Mouse (Mus musculus): ENCODE results near the gene St6galnac4. TPM values are rescaled to one million over a fixed set of nuclear protein-coding genes. Genes with fewer than 3 reads are reported as not detected.

The St6galnac4 gene
- 0.59 TPM for polyA plus RNA-seq (2014; fragmentation: Illumina TruSeq; extraction: RNeasy Lipid Tissue Mini Kit (QIAGEN cat#74804); ENCODE audit: low replicate concordance)

GRCm38 (mm10) chr2:32586871-32587351, at the start of gene St6galnac4:
Gene St6galnac4, plus strand, starts transcription at chr2:32587095.

DNA sequence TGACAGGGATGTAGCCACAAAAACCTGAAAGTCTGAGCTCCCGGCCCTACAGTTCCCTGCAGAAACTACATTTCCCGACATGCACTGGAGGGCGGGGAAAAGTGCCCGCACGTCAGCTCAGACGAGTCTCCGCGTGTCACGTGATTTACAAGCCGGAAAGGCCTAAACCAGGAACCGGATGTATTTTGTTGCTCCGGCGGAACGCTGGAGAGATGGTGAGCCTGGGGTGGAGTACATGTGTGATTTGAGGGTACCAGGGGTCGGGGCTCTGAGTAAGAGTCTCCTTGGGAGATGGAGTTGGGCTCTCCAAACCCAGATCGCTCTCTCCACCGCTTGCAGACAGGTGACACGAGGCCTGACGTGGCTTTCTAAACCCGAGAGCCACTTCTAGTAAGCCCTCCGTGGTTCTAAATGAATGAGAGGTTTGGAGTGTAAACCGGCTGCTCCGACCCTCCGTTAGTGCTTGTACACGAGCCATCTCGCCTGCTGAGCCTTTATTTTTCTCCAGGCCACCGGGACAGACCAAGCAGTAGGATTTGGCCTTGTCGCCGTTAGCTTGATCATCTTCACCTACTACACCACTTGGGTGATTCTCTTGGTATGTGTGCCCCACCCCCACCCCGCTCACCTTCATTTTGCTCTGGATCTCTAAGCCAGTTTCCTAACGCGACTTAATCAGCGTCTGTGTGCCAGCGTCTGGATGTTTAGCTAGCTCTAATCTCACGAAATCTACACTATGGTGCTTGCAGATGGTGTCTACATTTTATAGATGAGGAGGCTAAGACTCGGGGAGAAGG, 16.0 kb upstream of the St6galnac4 start, which contains the start of gene Dpm2:
Dpm2 (plus strand) TSS at position 161 of the 797 bp plus-strand sequence.

DNA sequence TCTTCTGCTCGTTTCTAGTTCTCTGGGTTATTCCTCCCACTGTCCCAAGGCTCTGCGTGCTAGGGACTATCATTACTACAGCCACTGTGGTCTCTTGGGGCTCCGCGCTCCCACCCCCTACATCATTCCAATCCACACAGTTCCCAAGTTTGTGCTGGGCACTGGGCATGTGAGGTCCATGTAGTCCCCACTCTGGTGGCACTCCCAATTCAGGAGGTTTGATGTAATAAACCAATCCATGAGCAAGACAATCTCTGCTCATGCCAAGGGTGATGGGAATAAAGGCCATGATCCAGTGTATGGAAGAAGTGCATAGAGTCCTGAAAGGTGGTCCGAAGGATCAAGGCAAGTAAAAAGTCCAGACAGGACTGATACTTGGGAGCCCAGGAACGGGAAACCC, 12.4 kb upstream of the St6galnac4 start, which contains the start of gene Pip5kl1:
Pip5kl1 (plus strand) TSS at position 301 of the 400 bp plus-strand sequence.

GRCm38 (mm10) chr2:32575586-32576160, 11.2 kb upstream of the St6galnac4 start, which contains the start of gene 9430097D07Rik:
Gene 9430097D07Rik, minus strand, starts transcription at chr2:32575684.

GRCm38 (mm10) chr2:32599409-32599808, 12.5 kb downstream of the St6galnac4 start, which contains the start of gene St6galnac6:
Gene St6galnac6, plus strand, starts transcription at chr2:32599709.

DNA sequence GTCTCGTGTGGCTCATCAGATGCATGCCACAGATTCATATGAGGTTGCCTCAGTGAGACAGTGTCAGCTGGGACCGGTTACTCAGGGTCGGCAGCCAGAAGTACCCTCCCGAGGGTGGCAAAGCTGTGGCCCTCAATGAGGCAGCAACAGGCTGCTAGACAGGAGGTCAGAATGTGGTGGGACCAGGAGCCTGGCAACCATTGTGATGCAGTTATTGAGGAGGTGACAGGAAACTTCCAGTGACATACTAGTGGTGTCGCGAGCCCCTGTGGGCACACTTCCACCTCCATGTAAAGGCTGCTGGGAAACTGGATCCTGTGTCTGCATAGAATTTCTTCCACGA, 34.6 kb downstream of the St6galnac4 start, which contains the start of gene Ak1:
Ak1 (plus strand) TSS at position 242 of the 343 bp plus-strand sequence.

GRCm38 (mm10) chr2:32646379-32647056, 59.6 kb downstream of the St6galnac4 start, which contains the start of gene Eng:
Gene Eng, plus strand, starts transcription at chr2:32646595.

Other genes starting within 250 kb of the St6galnac4 start
- gene Ciz1, start 234.8 kb upstream of the St6galnac4 start, polyA plus RNA-seq (2014; fragmentation: Illumina TruSeq; extraction: RNeasy Lipid Tissue Mini Kit (QIAGEN cat#74804); ENCODE audit: low replicate concordance), result 9.2 TPM
- gene Dnm1, start 233.8 kb upstream of the St6galnac4 start, polyA plus RNA-seq (2014; fragmentation: Illumina TruSeq; extraction: RNeasy Lipid Tissue Mini Kit (QIAGEN cat#74804); ENCODE audit: low replicate concordance), result 4.1 TPM
- gene 1110008P14Rik, start 205.2 kb upstream of the St6galnac4 start, polyA plus RNA-seq (2014; fragmentation: Illumina TruSeq; extraction: RNeasy Lipid Tissue Mini Kit (QIAGEN cat#74804); ENCODE audit: low replicate concordance), result 0.52 TPM
- gene Lcn2, start 198.8 kb upstream of the St6galnac4 start, polyA plus RNA-seq (2014; fragmentation: Illumina TruSeq; extraction: RNeasy Lipid Tissue Mini Kit (QIAGEN cat#74804); ENCODE audit: low replicate concordance), result not detected
- 1.1 TPM for gene Ptges2, start 191.2 kb upstream of the St6galnac4 start, polyA plus RNA-seq (2014; fragmentation: Illumina TruSeq; extraction: RNeasy Lipid Tissue Mini Kit (QIAGEN cat#74804); ENCODE audit: low replicate concordance)
- 0.59 TPM for gene Naif1, start 136.6 kb upstream of the St6galnac4 start, polyA plus RNA-seq (2014; fragmentation: Illumina TruSeq; extraction: RNeasy Lipid Tissue Mini Kit (QIAGEN cat#74804); ENCODE audit: low replicate concordance)
- gene Slc25a25, start 135.7 kb upstream of the St6galnac4 start, polyA plus RNA-seq (2014; fragmentation: Illumina TruSeq; extraction: RNeasy Lipid Tissue Mini Kit (QIAGEN cat#74804); ENCODE audit: low replicate concordance), result 2.0 TPM
- 15.2 TPM for gene Fam102a, start 51.8 kb upstream of the St6galnac4 start, polyA plus RNA-seq (2014; fragmentation: Illumina TruSeq; extraction: RNeasy Lipid Tissue Mini Kit (QIAGEN cat#74804); ENCODE audit: low replicate concordance)
- 2.4 TPM for gene Dpm2, start 16.2 kb upstream of the St6galnac4 start, polyA plus RNA-seq (2014; fragmentation: Illumina TruSeq; extraction: RNeasy Lipid Tissue Mini Kit (QIAGEN cat#74804); ENCODE audit: low replicate concordance)
- gene Pip5kl1, start 12.3 kb upstream of the St6galnac4 start, polyA plus RNA-seq (2014; fragmentation: Illumina TruSeq; extraction: RNeasy Lipid Tissue Mini Kit (QIAGEN cat#74804); ENCODE audit: low replicate concordance), result not detected
- not detected for gene 9430097D07Rik, start 11.4 kb upstream of the St6galnac4 start, polyA plus RNA-seq (2014; fragmentation: Illumina TruSeq; extraction: RNeasy Lipid Tissue Mini Kit (QIAGEN cat#74804); ENCODE audit: low replicate concordance)
- 0.30 TPM for gene St6galnac6, start 12.6 kb downstream of the St6galnac4 start, polyA plus RNA-seq (2014; fragmentation: Illumina TruSeq; extraction: RNeasy Lipid Tissue Mini Kit (QIAGEN cat#74804); ENCODE audit: low replicate concordance)
- 0.33 TPM for gene Ak1, start 34.7 kb downstream of the St6galnac4 start, polyA plus RNA-seq (2014; fragmentation: Illumina TruSeq; extraction: RNeasy Lipid Tissue Mini Kit (QIAGEN cat#74804); ENCODE audit: low replicate concordance)
- gene Eng, start 59.5 kb downstream of the St6galnac4 start, polyA plus RNA-seq (2014; fragmentation: Illumina TruSeq; extraction: RNeasy Lipid Tissue Mini Kit (QIAGEN cat#74804); ENCODE audit: low replicate concordance), result 0.11 TPM
- not detected for gene Fpgs, start 117.0 kb downstream of the St6galnac4 start, polyA plus RNA-seq (2014; fragmentation: Illumina TruSeq; extraction: RNeasy Lipid Tissue Mini Kit (QIAGEN cat#74804); ENCODE audit: low replicate concordance)
- 31.9 TPM for gene Cdk9, start 126.0 kb downstream of the St6galnac4 start, polyA plus RNA-seq (2014; fragmentation: Illumina TruSeq; extraction: RNeasy Lipid Tissue Mini Kit (QIAGEN cat#74804); ENCODE audit: low replicate concordance)
- gene Sh2d3c, start 134.0 kb downstream of the St6galnac4 start, polyA plus RNA-seq (2014; fragmentation: Illumina TruSeq; extraction: RNeasy Lipid Tissue Mini Kit (QIAGEN cat#74804); ENCODE audit: low replicate concordance), result 0.19 TPM
- gene 6330409D20Rik, start 153.9 kb downstream of the St6galnac4 start, polyA plus RNA-seq (2014; fragmentation: Illumina TruSeq; extraction: RNeasy Lipid Tissue Mini Kit (QIAGEN cat#74804); ENCODE audit: low replicate concordance), result not detected
- gene Tor2a, start 170.1 kb downstream of the St6galnac4 start, polyA plus RNA-seq (2014; fragmentation: Illumina TruSeq; extraction: RNeasy Lipid Tissue Mini Kit (QIAGEN cat#74804); ENCODE audit: low replicate concordance), result 1.3 TPM
- gene Ttc16, start 188.5 kb downstream of the St6galnac4 start, polyA plus RNA-seq (2014; fragmentation: Illumina TruSeq; extraction: RNeasy Lipid Tissue Mini Kit (QIAGEN cat#74804); ENCODE audit: low replicate concordance), result 0.41 TPM
- 0.82 TPM for gene Ptrh1, start 188.7 kb downstream of the St6galnac4 start, polyA plus RNA-seq (2014; fragmentation: Illumina TruSeq; extraction: RNeasy Lipid Tissue Mini Kit (QIAGEN cat#74804); ENCODE audit: low replicate concordance)
- not detected for gene Cfap157, start 197.3 kb downstream of the St6galnac4 start, polyA plus RNA-seq (2014; fragmentation: Illumina TruSeq; extraction: RNeasy Lipid Tissue Mini Kit (QIAGEN cat#74804); ENCODE audit: low replicate concordance)

Data from small intestine, adult 10 weeks (tissue).